ENCODE assay signal across 11 mouse cellular contexts in the genomic region with DNA sequence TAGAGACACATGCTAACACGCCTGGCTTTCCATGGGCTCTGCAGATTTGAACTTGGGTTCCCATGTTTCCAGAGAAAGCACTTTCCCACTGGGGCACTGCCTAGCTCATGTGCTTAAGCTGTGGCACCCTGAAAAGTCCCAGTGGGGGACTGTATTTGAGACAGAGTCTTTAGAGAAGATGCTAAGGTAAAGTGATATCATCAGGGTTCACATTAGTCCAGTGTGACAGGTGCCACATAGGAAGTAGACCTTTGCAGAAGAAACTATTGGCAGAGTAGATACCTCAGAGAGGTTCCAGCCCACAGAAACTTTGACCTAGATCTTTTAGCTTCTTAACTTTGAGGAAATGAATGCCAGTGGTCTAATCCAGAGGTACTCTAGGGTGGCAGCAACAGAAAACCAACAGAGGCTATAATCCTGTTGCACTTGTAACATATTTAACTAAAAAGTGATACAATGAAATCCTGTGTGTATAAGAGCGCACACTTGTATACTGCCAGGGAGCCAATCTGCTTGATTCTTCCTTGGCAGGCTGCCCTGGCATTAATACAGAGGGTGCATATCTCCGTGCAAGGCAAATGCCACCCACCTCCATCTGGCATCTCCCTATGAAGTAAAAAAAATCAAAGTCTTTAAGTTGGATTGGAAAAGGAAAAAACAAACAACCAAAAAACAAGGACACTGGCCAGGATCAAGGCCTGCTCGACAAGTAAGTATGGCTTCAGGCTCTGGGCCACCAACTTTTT.
DNase-seq lines count a peak whose midpoint lies in the region; ATAC-seq and TF ChIP-seq lines count a peak whose summit lies in the region.
"Had no signal": no experiment of that assay in that cellular context is flagged by ENCODE, and none has a peak within 500 bp of the region (broad histone marks: within the 10 kb centered on the region; RNA-seq: fewer than 3 reads in every experiment).

No protein-coding gene starts in this region.

- no peaks in the 10 kb centered on the region for H3K9me3 ChIP-seq in intestine, postnatal 0 days (ENCODE audit: control insufficient read depth)
- H3K9me3 ChIP-seq: limb, embryonic 13.5 days; neural tube, embryonic 12.5 days had no signal

- no peaks in the 10 kb centered on the region for H3K27me3 ChIP-seq in intestine, postnatal 0 days (replicated peaks; ENCODE audit: control insufficient read depth, insufficient read depth, low read length)
- H3K27me3 ChIP-seq: limb, embryonic 13.5 days; neural tube, embryonic 12.5 days had no signal

- DNase-seq in adrenal gland, postnatal 10 days = peak; percentile 43
- DNase-seq in adrenal gland, adult 8-10 months = no peak
- peak; percentile 95 for DNase-seq in cerebellum, adult 11-12 months
- DNase-seq in frontal cortex, postnatal 36 days (ENCODE audit: low spot score in 2 of 2) = peak; percentile 81 to 89
- DNase-seq in left cerebral cortex, postnatal 36 days (ENCODE audit: low spot score in 2 of 2) = peak; percentile 77 to 81
- DNase-seq in gastrocnemius, adult 2 months = no peak
- DNase-seq in gastrocnemius, postnatal 10 days = no peak

- intact Hi-C loops in left cerebral cortex, postnatal 36 days (cut with DNase I) = no loop called here
- intact Hi-C loops in gastrocnemius, adult 2 months (cut with DNase I) = no loop called here

- no peak overlapping the region for H3K27ac ChIP-seq in gastrocnemius, adult 2 months
- no peak overlapping the region for H3K27ac ChIP-seq in intestine, postnatal 0 days (ENCODE audit: low read depth, low read length)
- H3K27ac ChIP-seq: limb, embryonic 13.5 days; macrophage; neural tube, embryonic 12.5 days had no signal

- no peak overlapping the region for H3K4me2 ChIP-seq in intestine, postnatal 0 days (replicated peaks; ENCODE audit: low read depth)
- H3K4me2 ChIP-seq: limb, embryonic 13.5 days; neural tube, embryonic 12.5 days had no signal

- no peak for ATAC-seq in intestine, postnatal 0 days

- 82% methylated on average over 4 of the region's 4 CpGs for WGBS in intestine, postnatal 0 days

- no peak overlapping the region for H3K9ac ChIP-seq in intestine, postnatal 0 days (ENCODE audit: low read depth, low read length)
- H3K9ac ChIP-seq: limb, embryonic 13.5 days; neural tube, embryonic 12.5 days had no signal

- TF ChIP-seq CTCF in gastrocnemius, adult 2 months (IDR thresholded peaks at IDR 0.05) = no peak
- no peak for TF ChIP-seq CTCF in intestine, postnatal 0 days (IDR thresholded peaks at IDR 0.05; ENCODE audit: low read depth)

- H3K4me1 ChIP-seq in intestine, postnatal 0 days (replicated peaks; ENCODE audit: control insufficient read depth, insufficient read depth, low read length) = no peaks in the 10 kb centered on the region
- H3K4me1 ChIP-seq: limb, embryonic 13.5 days; neural tube, embryonic 12.5 days had no signal

- no peak overlapping the region for H3K4me3 ChIP-seq in gastrocnemius, adult 2 months
- H3K4me3 ChIP-seq in intestine, postnatal 0 days (ENCODE audit: low read depth, low read length) = no peak overlapping the region
- H3K4me3 ChIP-seq: limb, embryonic 13.5 days; neural tube, embryonic 12.5 days had no signal

- peaks cover 34% of the 10 kb centered on the region for H3K36me3 ChIP-seq in intestine, postnatal 0 days (ENCODE audit: control insufficient read depth, insufficient read depth)
- H3K36me3 ChIP-seq: neural tube, embryonic 12.5 days had no signal

Comparison
In these comparisons a context has a peak if more than half of its experiments do, and no peak if none do; other contexts are left out.
1. DNase-seq: peak in adrenal gland, postnatal 10 days (single experiment), cerebellum, adult 11-12 months (single experiment), frontal cortex, postnatal 36 days (2 of 2) and left cerebral cortex, postnatal 36 days (2 of 2); none in adrenal gland, adult 8-10 months (single experiment), gastrocnemius, adult 2 months (single experiment) and gastrocnemius, postnatal 10 days (single experiment).